Mouse (Mus musculus): ENCODE results near the gene Lad1. TPM values are rescaled to one million over a fixed set of nuclear protein-coding genes. Genes with fewer than 3 reads are reported as not detected.

The Lad1 gene
- polyA plus RNA-seq, 1 experiment, result 0.48 TPM

DNA sequence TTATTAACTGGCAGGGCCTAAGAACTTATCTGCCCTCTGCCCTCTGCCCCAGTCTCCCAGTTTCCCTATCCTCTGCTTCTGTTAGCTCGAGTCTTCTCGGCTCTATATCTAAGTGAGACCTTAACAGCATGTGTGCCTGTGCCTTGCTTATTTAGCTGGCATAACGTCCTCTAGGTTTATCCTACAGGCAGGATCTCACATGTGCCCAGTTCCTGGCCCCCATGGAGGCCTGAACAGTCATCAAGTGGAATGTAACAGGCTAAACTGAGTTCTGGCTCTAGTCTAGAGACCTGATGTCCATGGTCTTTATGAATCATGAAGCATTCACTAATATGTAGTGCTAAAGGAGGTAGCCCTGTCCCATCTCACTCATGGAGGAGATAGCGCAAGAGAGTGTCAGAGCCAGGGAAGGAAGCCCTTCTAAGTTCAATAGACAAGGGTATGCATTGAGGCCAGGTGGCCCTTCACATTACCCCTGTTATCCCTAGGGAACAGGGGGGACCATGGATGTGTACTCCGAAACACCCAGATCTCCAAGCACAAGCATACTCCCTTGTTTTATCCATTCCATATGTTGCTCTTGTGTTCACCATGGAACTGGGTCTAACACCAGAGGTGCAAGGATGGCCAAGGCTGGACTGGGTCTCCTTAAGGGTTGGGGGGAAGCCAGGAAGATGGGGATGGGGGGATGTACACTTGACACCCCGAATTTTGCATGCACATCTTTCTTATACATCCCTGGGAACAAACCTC lies 36.4 kb downstream of the Lad1 start:
- Histone ChIP-seq H3K36me3 (ENCODE audit: control insufficient read depth, insufficient read depth) (peaks cover 31% of the 10 kb centered on the region), H3ac (ENCODE audit: control insufficient read depth, insufficient read length, low read depth) (no peak overlapping the region), H3K79me2 (ENCODE audit: control insufficient read depth, insufficient read depth) (peaks cover 30% of the 10 kb centered on the region), H3K4me3 (ENCODE audit: insufficient read depth, poor library complexity, severe bottlenecking) (no peak overlapping the region), H3K27me3 (ENCODE audit: control insufficient read depth, insufficient read depth, insufficient read length) (no peaks in the 10 kb centered on the region), H3K79me3 (ENCODE audit: low read depth) (no peaks in the 10 kb centered on the region)
- TF ChIP-seq CTCF (IDR thresholded peaks at IDR 0.05; ENCODE audit: control insufficient read depth, insufficient read depth, insufficient read length) (no peak), FOSL1 (IDR thresholded peaks at IDR 0.05; ENCODE audit: insufficient read depth, low read length, poor library complexity, severe bottlenecking) (no peak), USF1 (IDR thresholded peaks at IDR 0.05; ENCODE audit: low read depth) (no peak), MAX (IDR thresholded peaks at IDR 0.05) (no peak), CEBPB (IDR thresholded peaks at IDR 0.05; ENCODE audit: low read depth) (no peak), MYOD1 (IDR thresholded peaks at IDR 0.05; ENCODE audit: control insufficient read depth, insufficient read length, low read depth) (no peak), MYOG (IDR thresholded peaks at IDR 0.05; ENCODE audit: control insufficient read depth, extremely low read depth, insufficient read length) (no peak)

GRCm38 (mm10) chr1:135855344-135855687 lies 36.9 kb downstream of the Lad1 start:
- Histone ChIP-seq H3K79me2 (ENCODE audit: control insufficient read depth, insufficient read depth) (peaks cover 24% of the 10 kb centered on the region), H3K79me3 (ENCODE audit: low read depth) (no peaks in the 10 kb centered on the region), H3K27me3 (ENCODE audit: control insufficient read depth, insufficient read depth, insufficient read length) (no peaks in the 10 kb centered on the region), H3K4me3 (ENCODE audit: insufficient read depth, poor library complexity, severe bottlenecking) (no peak overlapping the region), H3K36me3 (ENCODE audit: control insufficient read depth, insufficient read depth) (peaks cover 27% of the 10 kb centered on the region), H3ac (ENCODE audit: control insufficient read depth, insufficient read length, low read depth) (no peak overlapping the region)
- no peak for TF ChIP-seq CTCF (IDR thresholded peaks at IDR 0.05; ENCODE audit: control insufficient read depth, insufficient read depth, insufficient read length)
- no peak for TF ChIP-seq MAX (IDR thresholded peaks at IDR 0.05)
- TF ChIP-seq USF1 (IDR thresholded peaks at IDR 0.05; ENCODE audit: low read depth), result no peak
- no peak for TF ChIP-seq FOSL1 (IDR thresholded peaks at IDR 0.05; ENCODE audit: insufficient read depth, low read length, poor library complexity, severe bottlenecking)
- no peak for TF ChIP-seq MYOG (IDR thresholded peaks at IDR 0.05; ENCODE audit: control insufficient read depth, extremely low read depth, insufficient read length)
- TF ChIP-seq MYOD1 (IDR thresholded peaks at IDR 0.05; ENCODE audit: control insufficient read depth, insufficient read length, low read depth), result no peak
- no peak for TF ChIP-seq CEBPB (IDR thresholded peaks at IDR 0.05; ENCODE audit: low read depth)

DNA sequence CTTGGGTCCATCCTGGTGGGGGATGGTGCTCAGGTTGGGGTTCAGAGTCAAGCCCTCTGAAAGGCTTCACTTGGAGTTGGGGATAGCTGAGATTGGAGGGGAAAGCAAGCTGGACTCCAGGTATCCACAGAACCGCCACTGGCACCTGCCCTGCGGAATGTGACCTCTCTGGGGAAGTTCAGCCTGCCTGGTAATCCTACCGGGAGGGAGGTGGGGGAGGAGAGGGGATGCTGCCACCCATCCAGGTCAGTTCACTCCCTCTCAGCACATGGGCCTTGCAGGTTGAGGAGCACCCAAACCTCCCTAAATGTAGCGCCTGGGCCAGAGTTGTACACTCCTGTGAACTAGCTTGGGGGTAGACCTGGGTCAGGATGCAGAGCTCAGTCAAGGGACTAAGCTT lies 37.7 kb downstream of the Lad1 start:
- no peaks in the 10 kb centered on the region for H3K27me3 ChIP-seq (ENCODE audit: control insufficient read depth, insufficient read depth, insufficient read length)
- no peak overlapping the region for H3K4me3 ChIP-seq (ENCODE audit: insufficient read depth, poor library complexity, severe bottlenecking)
- peaks cover 19% of the 10 kb centered on the region for H3K36me3 ChIP-seq (ENCODE audit: control insufficient read depth, insufficient read depth)
- H3K79me2 ChIP-seq (ENCODE audit: control insufficient read depth, insufficient read depth), result peaks cover 17% of the 10 kb centered on the region
- no peak overlapping the region for H3ac ChIP-seq (ENCODE audit: control insufficient read depth, insufficient read length, low read depth)
- no peak for TF ChIP-seq MYOD1 (IDR thresholded peaks at IDR 0.05; ENCODE audit: control insufficient read depth, insufficient read length, low read depth)
- no peak for TF ChIP-seq CEBPB (IDR thresholded peaks at IDR 0.05; ENCODE audit: low read depth)
- no peak for TF ChIP-seq MAX (IDR thresholded peaks at IDR 0.05)
- no peak for TF ChIP-seq CTCF (IDR thresholded peaks at IDR 0.05; ENCODE audit: control insufficient read depth, insufficient read depth, insufficient read length)
- TF ChIP-seq USF1 (IDR thresholded peaks at IDR 0.05; ENCODE audit: low read depth), result no peak
- no peak for TF ChIP-seq MYOG (IDR thresholded peaks at IDR 0.05; ENCODE audit: control insufficient read depth, extremely low read depth, insufficient read length)
- TF ChIP-seq FOSL1 (IDR thresholded peaks at IDR 0.05; ENCODE audit: insufficient read depth, low read length, poor library complexity, severe bottlenecking), result no peak
- H3K79me3 ChIP-seq (ENCODE audit: low read depth), result no peaks in the 10 kb centered on the region

DNA sequence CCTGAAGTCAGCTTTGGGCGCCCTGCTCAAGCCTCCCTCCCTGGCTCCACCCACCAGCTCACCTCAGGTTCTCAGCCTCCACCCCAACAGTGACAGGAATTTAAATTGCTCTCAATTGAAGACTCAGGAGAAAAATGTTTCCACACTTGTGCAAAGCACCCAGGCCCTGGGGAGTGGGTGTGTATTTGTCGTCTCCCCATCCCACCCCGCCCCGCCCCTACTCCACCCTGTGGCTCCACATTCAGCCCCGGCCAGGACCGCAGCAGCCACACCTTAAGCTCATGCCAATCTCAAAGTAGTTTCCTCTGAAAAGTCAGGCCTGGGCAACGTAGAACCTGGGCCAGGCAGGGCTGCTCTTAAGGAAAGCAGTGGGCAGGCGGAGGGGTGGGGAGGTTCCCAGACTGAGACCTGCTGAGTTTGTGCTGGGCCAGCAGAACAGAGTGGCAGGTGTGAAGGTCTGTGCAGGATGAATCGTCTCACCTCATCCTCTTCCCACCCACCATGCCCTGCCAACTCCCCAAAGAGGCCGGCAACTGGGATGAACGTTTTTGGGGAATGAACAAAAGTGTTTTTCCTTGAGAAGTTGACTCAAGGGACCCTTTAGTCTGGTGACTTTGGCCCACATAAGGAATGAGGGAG lies 38.9 kb downstream of the Lad1 start:
- Histone ChIP-seq H3ac (ENCODE audit: control insufficient read depth, insufficient read length, low read depth) (peak overlapping the region; percentile 49), H3K79me3 (ENCODE audit: low read depth) (no peaks in the 10 kb centered on the region), H3K27me3 (ENCODE audit: control insufficient read depth, insufficient read depth, insufficient read length) (no peaks in the 10 kb centered on the region), H3K79me2 (ENCODE audit: control insufficient read depth, insufficient read depth) (peaks cover 5% of the 10 kb centered on the region), H3K4me3 (ENCODE audit: insufficient read depth, poor library complexity, severe bottlenecking) (no peak overlapping the region), H3K36me3 (ENCODE audit: control insufficient read depth, insufficient read depth) (peaks cover 12% of the 10 kb centered on the region)
- TF ChIP-seq MAX (IDR thresholded peaks at IDR 0.05) (no peak), CTCF (IDR thresholded peaks at IDR 0.05; ENCODE audit: control insufficient read depth, insufficient read depth, insufficient read length) (no peak), FOSL1 (IDR thresholded peaks at IDR 0.05; ENCODE audit: insufficient read depth, low read length, poor library complexity, severe bottlenecking) (no peak), USF1 (IDR thresholded peaks at IDR 0.05; ENCODE audit: low read depth) (no peak), CEBPB (IDR thresholded peaks at IDR 0.05; ENCODE audit: low read depth) (no peak), MYOG (IDR thresholded peaks at IDR 0.05; ENCODE audit: control insufficient read depth, extremely low read depth, insufficient read length) (no peak), MYOD1 (IDR thresholded peaks at IDR 0.05; ENCODE audit: control insufficient read depth, insufficient read length, low read depth) (no peak)

- H3K36me3 ChIP-seq (ENCODE audit: control insufficient read depth, insufficient read depth), result peaks cover 1% of the 10 kb centered on the region
- no peak overlapping the region for H3K4me3 ChIP-seq (ENCODE audit: insufficient read depth, poor library complexity, severe bottlenecking)
- no peak overlapping the region for H3ac ChIP-seq (ENCODE audit: control insufficient read depth, insufficient read length, low read depth)
- no peaks in the 10 kb centered on the region for H3K79me2 ChIP-seq (ENCODE audit: control insufficient read depth, insufficient read depth)
- no peaks in the 10 kb centered on the region for H3K27me3 ChIP-seq (ENCODE audit: control insufficient read depth, insufficient read depth, insufficient read length)
- H3K79me3 ChIP-seq (ENCODE audit: low read depth), result no peaks in the 10 kb centered on the region
- TF ChIP-seq MYOD1 (IDR thresholded peaks at IDR 0.05; ENCODE audit: control insufficient read depth, insufficient read length, low read depth) (no peak), USF1 (IDR thresholded peaks at IDR 0.05; ENCODE audit: low read depth) (no peak), CTCF (IDR thresholded peaks at IDR 0.05; ENCODE audit: control insufficient read depth, insufficient read depth, insufficient read length) (no peak), CEBPB (IDR thresholded peaks at IDR 0.05; ENCODE audit: low read depth) (no peak), FOSL1 (IDR thresholded peaks at IDR 0.05; ENCODE audit: insufficient read depth, low read length, poor library complexity, severe bottlenecking) (no peak), MYOG (IDR thresholded peaks at IDR 0.05; ENCODE audit: control insufficient read depth, extremely low read depth, insufficient read length) (no peak), MAX (IDR thresholded peaks at IDR 0.05) (no peak)
These were observed 40.1 kb downstream of the Lad1 start for GRCm38 (mm10) chr1:135858533-135858932.
